Comparison of ENCODE assay signal across 9 mouse cellular contexts in the genomic region with DNA sequence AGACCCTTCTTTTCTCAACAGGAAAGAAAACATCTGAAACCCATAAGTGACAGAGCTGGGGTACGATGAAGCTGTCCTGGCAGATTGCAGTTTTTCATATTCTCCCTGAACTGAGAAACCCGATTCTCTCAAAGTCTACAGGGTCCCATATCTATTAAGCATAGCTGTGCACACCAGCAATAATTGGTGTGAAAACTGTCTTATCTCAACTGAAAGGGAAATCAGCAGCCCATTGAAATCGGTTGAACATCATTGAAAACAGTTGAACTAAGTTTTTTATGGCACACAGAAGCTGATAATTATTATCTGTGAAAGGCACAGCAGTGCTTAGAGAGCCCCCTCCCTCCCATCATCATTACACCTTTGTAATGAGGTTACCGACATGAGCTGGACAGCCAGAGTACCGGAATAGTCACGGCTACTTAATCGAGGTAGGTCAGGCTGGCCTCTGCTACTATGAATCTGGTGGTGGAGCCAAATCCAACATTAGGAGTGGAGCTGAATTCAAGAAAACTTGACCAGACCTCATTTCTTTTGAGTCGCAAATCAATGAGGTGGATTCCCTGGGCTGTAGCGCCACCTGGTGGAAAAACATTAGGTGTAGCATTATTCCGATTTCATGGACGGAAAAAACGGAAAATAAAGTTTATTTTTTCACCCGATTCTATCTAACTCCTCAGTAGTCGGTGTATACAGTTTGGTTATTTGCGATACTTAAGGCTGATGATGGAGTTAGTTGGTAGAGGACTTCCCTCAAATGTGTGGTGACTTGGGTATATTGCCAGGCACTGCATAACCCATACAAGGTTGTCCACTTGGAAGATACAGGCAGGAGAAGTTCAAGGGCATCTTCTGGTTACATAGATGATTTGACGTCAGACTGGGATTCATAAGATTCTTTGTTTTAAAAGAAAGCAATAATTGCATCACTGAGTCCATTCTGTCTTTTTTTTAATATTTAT. TPM values are rescaled to one million over a fixed set of nuclear protein-coding genes. Genes with fewer than 3 reads are reported as not detected.
A peak's percentile ranks its signal among the peaks of the same experiment; 100 is the strongest.
DNase-seq lines count a peak whose midpoint lies in the region; ATAC-seq and TF ChIP-seq lines count a peak whose summit lies in the region.
"Had no signal": no experiment of that assay in that cellular context is flagged by ENCODE, and none has a peak within 500 bp of the region (broad histone marks: within the 10 kb centered on the region; RNA-seq: fewer than 3 reads in every experiment).

No protein-coding gene starts in this region.

- peak; percentile 73 for DNase-seq in MN1 (ENCODE audit: low spot score)
- DNase-seq in c-Kit-positive CD71-positive TER-119-positive erythroid progenitor cells, embryonic 14.5 days (ENCODE audit: low spot score) = peak; percentile 70
- DNase-seq in forebrain, postnatal 0 days = peak; percentile 88
- DNase-seq in hindbrain, embryonic 14.5 days (ENCODE audit: low spot score) = peak; percentile 86
- peak; percentile 41 to 68 for DNase-seq in left cerebral cortex, adult 2 months (ENCODE audit: extremely low spot score in 1 of 2, low spot score in 2 of 2)
- DNase-seq in right cerebral cortex, postnatal 36 days (ENCODE audit: low spot score in 2 of 2) = peak; percentile 10 to 20
- peak; percentile 58 for DNase-seq in yolk sac, embryonic 10.5 days (ENCODE audit: low spot score)

- no peak overlapping the region for H3K9ac ChIP-seq in forebrain, postnatal 0 days
- H3K9ac ChIP-seq in hindbrain, embryonic 14.5 days = no peak overlapping the region

- no peaks in the 10 kb centered on the region for H3K27me3 ChIP-seq in forebrain, postnatal 0 days (ENCODE audit: insufficient read depth, low read length)
- H3K27me3 ChIP-seq in hindbrain, embryonic 14.5 days (ENCODE audit: control insufficient read depth, insufficient read depth, low read length) = no peaks in the 10 kb centered on the region
- peaks cover 8% of the 10 kb centered on the region for H3K27me3 ChIP-seq in megakaryocyte, embryonic 14.5 days (replicated peaks)

- ATAC-seq in forebrain, postnatal 0 days = 0 out of 2 replicates have a peak, but pooled peaks have one; percentile 34
- 0 out of 2 replicates have a peak, but pooled peaks have one; percentile 27 for ATAC-seq in hindbrain, embryonic 14.5 days (ENCODE audit: low FRiP score)

- H3K4me1 ChIP-seq in forebrain, postnatal 0 days (ENCODE audit: insufficient read depth) = no peaks in the 10 kb centered on the region
- H3K4me1 ChIP-seq in hindbrain, embryonic 14.5 days (replicated peaks; ENCODE audit: control insufficient read depth, insufficient read depth, low read length) = no peaks in the 10 kb centered on the region
- H3K4me1 ChIP-seq in megakaryocyte, embryonic 14.5 days = peaks cover 12% of the 10 kb centered on the region; the same call in 1 of the 2 replicates

- H3K36me3 ChIP-seq in forebrain, postnatal 0 days (ENCODE audit: insufficient read depth) = no peaks in the 10 kb centered on the region
- no peaks in the 10 kb centered on the region for H3K36me3 ChIP-seq in hindbrain, embryonic 14.5 days (replicated peaks; ENCODE audit: control insufficient read depth, insufficient read depth)
- H3K36me3 ChIP-seq in megakaryocyte, embryonic 14.5 days (replicated peaks; ENCODE audit: low read length) = no peaks in the 10 kb centered on the region

- 24% methylated on average over 16 of the region's 16 CpGs for WGBS in forebrain, postnatal 0 days
- 28% methylated on average over 16 of the region's 16 CpGs for WGBS in hindbrain, embryonic 14.5 days

- peak; percentile 92 for TF ChIP-seq CTCF in forebrain, postnatal 0 days (IDR thresholded peaks at IDR 0.05; ENCODE audit: low read depth)
- TF ChIP-seq CTCF in left cerebral cortex, adult 2 months (IDR thresholded peaks at IDR 0.05) = peak; percentile 83

- no peaks in the 10 kb centered on the region for H3K9me3 ChIP-seq in forebrain, postnatal 0 days (ENCODE audit: low read length)
- H3K9me3 ChIP-seq in hindbrain, embryonic 14.5 days (ENCODE audit: control insufficient read depth, low read length) = no peaks in the 10 kb centered on the region
- peaks cover 8% of the 10 kb centered on the region for H3K9me3 ChIP-seq in megakaryocyte, embryonic 14.5 days

- no peak overlapping the region for H3K4me2 ChIP-seq in forebrain, postnatal 0 days (ENCODE audit: low read depth)
- H3K4me2 ChIP-seq in hindbrain, embryonic 14.5 days (replicated peaks) = no peak overlapping the region

- H3K27ac ChIP-seq in forebrain, postnatal 0 days (ENCODE audit: low read depth, low read length) = no peak overlapping the region
- no peak overlapping the region for H3K27ac ChIP-seq in hindbrain, embryonic 14.5 days
- no peak overlapping the region for H3K27ac ChIP-seq in left cerebral cortex, adult 2 months
- H3K27ac ChIP-seq: macrophage had no signal

- intact Hi-C loops in left cerebral cortex, adult 2 months (cut with DNase I) = loop anchor here (1.0 to 10.0 kb wide), 4 partner anchors 83 to 258 kb away; partner anchors contain the start of gene Ube2j1

- H3K4me3 ChIP-seq in forebrain, postnatal 0 days (ENCODE audit: low read depth, low read length) = no peak overlapping the region
- no peak overlapping the region for H3K4me3 ChIP-seq in hindbrain, embryonic 14.5 days (replicated peaks; ENCODE audit: low read length)
- no peak overlapping the region for H3K4me3 ChIP-seq in left cerebral cortex, adult 2 months
- peak overlapping the region; percentile 78 for H3K4me3 ChIP-seq in megakaryocyte, embryonic 14.5 days (replicated peaks)

RNA-seq across cellular contexts. Expression of gene Pnrc1, which starts 2.7 kb away (rescaled TPM):
- total RNA-seq in forebrain, postnatal 0 days (2014; rRNA removed) = 79.9 and 112 TPM in 2 replicates
- polyA plus RNA-seq in forebrain, postnatal 0 days (2015; fragmentation: Nextera tagmentation; extraction: Ambion mirVana) = 55.1 and 57.1 TPM in 2 replicates
- polyA plus RNA-seq in hindbrain, embryonic 14.5 days (2014; fragmentation: Nextera tagmentation; extraction: Ambion mirVana) = 61.4 and 66.3 TPM in 2 replicates
- 100 to 1,000 TPM; 152 to 156 TPM for total RNA-seq in left cerebral cortex, adult 2 months (2021)
- 156 and 347 TPM in 2 replicates for polyA plus RNA-seq in megakaryocyte, embryonic 14.5 days (2012; ENCODE audit: insufficient read depth, low replicate concordance)

RNA-seq across cellular contexts. Expression of gene Rngtt, which starts 17.4 kb away (rescaled TPM):
- 22.5 and 32.7 TPM in 2 replicates for total RNA-seq in forebrain, postnatal 0 days (2014; rRNA removed)
- 11.5 and 16.1 TPM in 2 replicates for polyA plus RNA-seq in forebrain, postnatal 0 days (2015; fragmentation: Nextera tagmentation; extraction: Ambion mirVana)
- 26.5 and 26.7 TPM in 2 replicates for polyA plus RNA-seq in hindbrain, embryonic 14.5 days (2014; fragmentation: Nextera tagmentation; extraction: Ambion mirVana)
- total RNA-seq in left cerebral cortex, adult 2 months (2021) = 10 to 100 TPM; 27.3 to 29.2 TPM
- polyA plus RNA-seq in megakaryocyte, embryonic 14.5 days (2012; ENCODE audit: insufficient read depth, low replicate concordance) = 0.80 and 6.3 TPM in 2 replicates

Comparison
In these comparisons a context has a peak if more than half of its experiments do, and no peak if none do; other contexts are left out.
1. DNase-seq: peak in every context shown above with its lines; median percentile 88 in forebrain, postnatal 0 days; 86 in hindbrain, embryonic 14.5 days; 73 in MN1; 70 in c-Kit-positive CD71-positive TER-119-positive erythroid progenitor cells, embryonic 14.5 days; 58 in yolk sac, embryonic 10.5 days; 54 in left cerebral cortex, adult 2 months; 15 in right cerebral cortex, postnatal 36 days.